Mouse (Mus musculus) frontal cortex, adult (tissue): ENCODE results near the gene Hist3h2a.

Experiments
- ATAC-seq: cut with Nextera tagmentation; 2 replicates; pipeline ENCODE4 v1.9.2; 2017; ENCODE audit warnings: mild to moderate bottlenecking, moderate library complexity, mixed read lengths; ENCODE audit not compliant: low TSS enrichment

Hist3h2a gene

DNA sequence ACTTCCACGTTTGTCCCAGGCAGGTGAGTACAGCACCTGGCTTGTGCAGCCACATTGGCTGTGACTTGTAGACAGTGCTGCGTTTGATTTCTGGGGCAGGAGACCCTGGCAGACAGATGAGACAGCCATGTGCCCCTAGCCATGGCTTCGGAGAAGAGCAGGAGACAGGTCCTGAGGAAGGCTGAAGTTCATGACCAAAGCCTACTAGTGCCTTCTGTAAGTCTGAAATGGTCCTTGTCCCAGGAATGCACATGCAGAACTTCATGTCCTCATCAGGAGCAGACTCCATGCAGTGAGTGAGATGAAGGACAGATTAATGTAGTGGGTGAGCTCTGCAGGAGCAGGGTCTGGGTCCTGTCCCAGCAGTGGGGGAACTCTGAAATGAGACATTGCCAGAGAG is 37.4 kb downstream of the Hist3h2a start:
- ATAC-seq = no peak

DNA sequence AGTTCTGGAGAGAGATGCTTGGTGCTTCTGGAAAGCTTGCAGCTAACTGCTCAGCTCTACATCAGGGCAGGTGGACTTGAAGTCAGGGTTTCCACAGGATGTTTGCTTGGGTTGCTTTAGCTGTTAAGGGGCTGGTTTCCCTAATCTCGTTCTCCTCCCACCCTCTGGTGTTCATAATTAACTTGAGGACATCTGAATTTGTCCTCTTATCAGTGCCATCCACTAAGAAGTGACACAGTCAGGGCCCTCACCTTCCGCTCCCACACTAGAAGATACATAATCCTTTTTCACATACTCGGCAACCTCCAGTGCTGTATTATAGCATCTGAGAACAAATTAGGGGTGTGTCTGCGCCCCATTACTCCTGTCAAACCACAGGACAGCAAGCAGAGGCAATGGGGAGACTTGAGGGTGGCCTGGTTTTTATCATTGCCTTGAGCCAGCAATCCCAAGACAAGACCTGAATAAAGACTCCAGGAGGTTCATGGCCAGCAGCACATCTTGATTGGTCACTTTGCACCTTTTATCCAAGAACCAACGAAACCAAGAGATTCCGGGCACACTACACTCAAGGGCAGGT is 38.7 kb downstream of the Hist3h2a start:
- no peak for ATAC-seq

GRCm38 (mm10) chr11:58994337-58994826 is 39.9 kb downstream of the Hist3h2a start:
- peak; percentile 8; the same call in 1 of the 2 replicates for ATAC-seq

DNA sequence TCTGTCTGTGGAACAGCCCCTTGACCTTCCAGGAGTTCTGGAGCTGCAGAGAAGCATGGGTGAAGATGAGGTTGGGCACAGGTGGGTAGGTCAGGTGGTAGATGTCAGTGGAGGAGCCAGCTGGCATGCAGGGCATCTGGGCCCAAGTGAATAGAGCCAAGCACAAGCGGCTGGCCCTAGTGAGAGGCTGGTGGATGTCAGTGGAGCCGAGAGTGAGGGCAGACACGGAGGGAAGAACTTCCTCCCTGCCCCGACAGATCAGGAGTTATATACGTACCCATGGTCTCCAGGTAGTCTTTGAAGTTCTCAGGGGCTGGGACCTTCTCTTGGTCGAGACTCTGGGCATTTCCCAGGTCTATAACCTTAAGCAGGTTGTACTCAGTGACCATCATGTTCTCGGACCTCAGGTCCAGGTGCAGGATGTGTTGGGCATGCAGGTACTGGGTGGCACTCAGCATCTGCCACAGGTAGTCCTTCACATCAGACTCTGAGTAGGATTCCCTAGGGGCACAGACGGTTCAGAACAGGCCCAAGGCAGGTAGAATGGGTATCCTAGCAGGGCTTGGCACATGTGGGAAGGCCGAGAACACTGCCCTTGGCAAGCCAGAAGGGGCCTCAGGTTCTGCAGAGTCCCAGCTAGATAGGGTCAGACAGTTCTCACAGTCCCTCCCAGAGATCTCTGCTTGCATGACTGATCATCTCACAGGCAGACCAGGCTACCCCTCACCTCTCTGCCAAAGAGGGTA is 40.7 kb downstream of the Hist3h2a start:
- ATAC-seq = 0 out of 2 replicates have a peak, but pooled peaks have one; percentile 4

DNA sequence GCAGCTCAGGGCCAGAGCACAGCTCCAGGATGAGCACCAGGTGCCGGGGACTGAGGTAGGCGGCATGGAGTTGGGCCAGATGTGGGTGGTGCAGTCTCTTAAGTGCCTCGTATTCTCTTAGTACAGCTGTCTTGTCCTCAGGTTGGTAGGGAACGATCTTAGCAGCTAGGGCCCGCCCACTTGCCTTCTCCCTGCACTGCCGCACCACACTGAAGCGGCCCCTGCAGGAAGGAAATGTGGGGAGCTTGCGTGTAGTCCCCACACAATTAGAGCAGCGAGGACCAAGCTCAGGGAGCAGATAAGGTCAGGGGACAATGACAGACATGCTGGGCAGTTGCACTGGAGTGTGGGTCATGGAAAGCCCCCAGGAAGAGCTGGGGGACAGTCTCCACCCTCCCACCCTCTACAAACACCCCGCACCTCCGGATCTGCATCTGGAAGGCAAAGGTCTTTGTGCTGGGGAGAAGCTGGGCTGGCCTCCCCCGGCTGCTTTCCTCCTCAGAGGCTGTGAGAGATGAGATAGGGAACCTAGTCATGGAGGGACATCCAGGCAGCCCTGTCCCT is 41.4 kb downstream of the Hist3h2a start:
- ATAC-seq = 0 out of 2 replicates have a peak, but pooled peaks have one; percentile 39

GRCm38 (mm10) chr11:58997541-58997940 is 43.1 kb downstream of the Hist3h2a start:
- ATAC-seq = no peak

DNA sequence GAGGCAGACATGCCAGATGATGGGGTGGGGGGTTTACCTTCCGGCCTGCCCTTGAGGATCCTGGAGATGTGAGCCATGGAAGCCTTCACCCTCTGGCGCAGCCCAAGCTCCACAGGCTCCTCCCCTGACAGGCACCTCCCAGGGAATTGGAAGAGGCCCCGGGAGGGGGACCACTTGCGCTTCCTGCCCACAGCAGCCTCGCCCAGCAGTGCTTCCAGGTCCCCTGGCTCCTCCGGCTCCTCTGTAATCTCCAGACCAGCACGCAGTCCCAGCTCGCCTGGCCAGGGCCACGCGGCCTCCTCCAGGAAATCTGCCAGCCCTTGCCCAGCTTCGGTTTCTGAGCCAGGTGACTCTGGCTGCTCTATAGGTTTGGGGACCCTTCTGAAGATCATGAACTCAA is 44.7 kb downstream of the Hist3h2a start:
- no peak for ATAC-seq

- no peak for ATAC-seq
Measured at GRCm38 (mm10) chr11:58999830-59000229, 45.3 kb downstream of the Hist3h2a start.

DNA sequence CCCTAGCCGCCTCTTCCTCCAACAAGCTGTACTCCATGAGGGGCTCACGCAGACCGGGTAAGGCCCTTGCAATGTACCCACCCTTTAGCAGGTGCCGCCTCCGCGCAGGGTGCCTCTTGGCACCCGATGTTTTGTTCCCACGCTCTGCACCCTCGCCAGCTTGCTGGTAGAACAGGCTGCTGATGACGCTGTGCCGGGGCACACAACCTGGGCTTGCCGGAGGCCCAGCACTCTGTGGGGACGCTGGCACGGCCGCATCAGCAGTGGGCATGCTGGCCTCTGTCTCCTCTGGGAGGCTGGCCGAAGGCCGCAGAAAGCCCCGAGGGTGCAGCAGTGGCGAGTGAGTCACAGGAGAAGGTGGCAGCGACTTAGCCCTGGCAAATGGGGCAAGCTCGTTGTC is 46.1 kb downstream of the Hist3h2a start:
- ATAC-seq = peak; percentile 81

DNA sequence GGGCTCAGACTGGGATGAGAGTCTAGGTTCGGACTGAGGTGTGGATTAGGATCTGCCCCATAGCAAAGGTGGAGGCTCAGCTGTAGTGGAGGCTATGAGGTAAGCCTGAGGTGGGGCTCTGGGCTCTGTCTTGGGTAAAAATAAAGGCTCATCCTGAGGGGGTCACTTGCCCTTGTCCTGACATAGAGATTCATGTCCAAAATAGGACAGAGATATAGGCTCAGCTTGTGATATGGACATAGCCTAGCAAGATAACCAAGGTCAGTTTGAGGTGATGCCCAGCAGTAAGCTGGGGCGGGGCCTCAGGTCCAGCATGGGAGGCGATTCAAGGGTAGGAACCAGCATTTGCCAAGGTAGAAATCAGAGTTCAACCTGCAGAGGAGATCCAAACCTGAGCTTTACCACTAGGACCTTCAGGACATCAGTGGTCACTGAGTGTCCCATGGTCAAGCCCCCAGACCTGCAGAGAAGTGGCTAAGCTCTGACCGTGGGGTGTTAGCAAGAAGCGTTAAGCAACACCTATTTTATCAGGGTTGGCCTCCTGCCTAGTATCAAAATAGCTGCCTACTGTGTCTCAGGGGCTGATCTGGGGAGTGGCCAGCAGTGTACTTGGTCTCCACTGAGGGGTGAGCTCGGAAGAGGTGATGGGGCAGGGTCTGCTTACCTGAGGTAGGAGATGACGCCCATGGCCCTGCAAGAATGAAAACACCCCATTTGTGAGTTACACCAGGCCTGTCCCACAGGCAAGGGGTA is 48.0 kb downstream of the Hist3h2a start:
- no peak for ATAC-seq
